Mouse (Mus musculus) forebrain, postnatal 0 days (tissue): ENCODE measurements around the gene Ubtf. TPM values are rescaled to one million over a fixed set of nuclear protein-coding genes. Genes with fewer than 3 reads are reported as not detected.

Source experiments
- ATAC-seq: fragments of 200-750 bp; cut with Nextera tagmentation; 2 replicates; pipeline ENCODE4 v1.8.0; 2017; ENCODE audit warnings: mild to moderate bottlenecking, moderate library complexity
- DNase-seq: peaks from one replicate; pipeline ENCODE4 v3.0.0-alpha.2; 2015
- H3K27ac ChIP-seq: fragments of 300-500 bp; sonication (generic); 2 replicates; pipeline ENCODE4 v1.5.1; 2014; ENCODE audit warnings: low read depth, mild to moderate bottlenecking, antibody characterized with exemption, low read length, moderate library complexity, mixed read lengths
- H3K27me3 ChIP-seq: fragments of 300-500 bp; sonication (generic); 2 replicates; pipeline ENCODE4 v1.6.1; 2014; ENCODE audit warnings: mild to moderate bottlenecking, low read length, mixed read lengths; ENCODE audit not compliant: insufficient read depth
- H3K36me3 ChIP-seq: fragments of 300-500 bp; sonication (generic); 2 replicates; pipeline ENCODE4 v1.6.1; 2014; ENCODE audit warnings: mild to moderate bottlenecking, moderate library complexity; ENCODE audit not compliant: insufficient read depth
- H3K4me1 ChIP-seq: fragments of 300-500 bp; sonication (generic); 2 replicates; pipeline ENCODE4 v1.6.1; 2014; ENCODE audit warnings: antibody characterized with exemption; ENCODE audit not compliant: insufficient read depth
- H3K4me2 ChIP-seq: fragments of 300-500 bp; sonication (generic); 2 replicates; pipeline ENCODE4 v1.6.1; 2014; ENCODE audit warnings: low read depth, mild to moderate bottlenecking, moderate library complexity
- H3K4me3 ChIP-seq: fragments of 300-500 bp; sonication (generic); 2 replicates; pipeline ENCODE4 v1.5.1; 2014; ENCODE audit warnings: low read depth, low read length, mixed read lengths
- H3K9ac ChIP-seq: fragments of 300-500 bp; sonication (generic); 2 replicates; pipeline ENCODE4 v1.6.1; 2014; ENCODE audit warnings: mild to moderate bottlenecking
- H3K9me3 ChIP-seq: fragments of 300-500 bp; sonication (generic); 2 replicates; pipeline ENCODE4 v1.6.1; 2016; ENCODE audit warnings: low read length
- CTCF ChIP-seq: sonication (generic); IDR thresholded peaks from 2 replicates; pipeline ENCODE4 v1.5.1; 2016; ENCODE audit warnings: antibody characterized with exemption, control low read depth, low read depth
- WGBS: fragments of 180-500 bp; shearing (Covaris S2); extraction: QIAGEN DNeasy Blood & Tissue Kit; methylation state at CpG from one replicate; pipeline ENCODE4 v1.1.7; 2014; 5-methylcytosine and 5-hydroxymethylcytosine counted together
- polyA plus RNA-seq: library from polyadenylated mRNA; unstranded; fragments of >200 nt; fragmentation: Nextera tagmentation; extraction: Ambion mirVana; gene quantifications from 2 replicates; pipeline ENCODE4 v1.2.1, GENCODE M21; 2015
- total RNA-seq: library from RNA; depleted of rRNA; stranded (reverse); fragments of >200 nt; gene quantifications from 2 replicates; pipeline ENCODE4 v1.2.3, GENCODE M21; 2014

Gene Ubtf
- total and polyA plus RNA-seq, 2 experiments from 2014 or later: 78.7 to 94.3 TPM

- no peak for DNase-seq
- Histone ChIP-seq H3K4me2 (no peak overlapping the region), H3K9ac (no peak overlapping the region), H3K4me3 (no peak overlapping the region), H3K27me3 (no peaks in the 10 kb centered on the region), H3K4me1 (no peaks in the 10 kb centered on the region), H3K36me3 (no peaks in the 10 kb centered on the region), H3K27ac (no peak overlapping the region), H3K9me3 (no peaks in the 10 kb centered on the region)
- ATAC-seq: no peak
- no peak for TF ChIP-seq CTCF
- WGBS: 66% methylated on average over 2 of the region's 2 CpGs
Measured at GRCm38 (mm10) chr11:102363623-102364022, 44.1 kb upstream of the Ubtf start.

- no peaks in the 10 kb centered on the region for H3K4me1 ChIP-seq
- ATAC-seq (no peak), DNase-seq (no peak)
- no peak overlapping the region for H3K27ac ChIP-seq
- no peak overlapping the region for H3K4me2 ChIP-seq
- no peak overlapping the region for H3K4me3 ChIP-seq
- no peaks in the 10 kb centered on the region for H3K27me3 ChIP-seq
- H3K9me3 ChIP-seq: no peaks in the 10 kb centered on the region
- 89% methylated on average over 8 of the region's 8 CpGs for WGBS
- TF ChIP-seq CTCF: no peak
- no peak overlapping the region for H3K9ac ChIP-seq
- H3K36me3 ChIP-seq: no peaks in the 10 kb centered on the region
Measured at GRCm38 (mm10) chr11:102361776-102362495, 42.4 kb upstream of the Ubtf start.

GRCm38 (mm10) chr11:102358365-102358764, 38.8 kb upstream of the Ubtf start:
- ATAC-seq: no peak
- 0 out of 2 replicates have a peak, but pooled peaks cover 1% of the 10 kb centered on the region for H3K27me3 ChIP-seq

GRCm38 (mm10) chr11:102356636-102357350, 37.3 kb upstream of the Ubtf start:
- H3K4me2 ChIP-seq: no peak overlapping the region

More at GRCm38 (mm10) chr11:102358365-102358764, 38.8 kb upstream of the Ubtf start:
- 74% methylated on average over 10 of the region's 10 CpGs for WGBS
- no peak overlapping the region for H3K9ac ChIP-seq
- no peak for DNase-seq
- no peaks in the 10 kb centered on the region for H3K4me1 ChIP-seq
- no peaks in the 10 kb centered on the region for H3K36me3 ChIP-seq
- H3K4me2 ChIP-seq: no peak overlapping the region
- H3K4me3 ChIP-seq: no peak overlapping the region
- H3K27ac ChIP-seq: no peak overlapping the region
- H3K9me3 ChIP-seq: no peaks in the 10 kb centered on the region
- TF ChIP-seq CTCF: no peak

GRCm38 (mm10) chr11:102356190-102356589, 36.6 kb upstream of the Ubtf start:
- Histone ChIP-seq H3K4me2 (no peak overlapping the region), H3K9me3 (no peaks in the 10 kb centered on the region), H3K27me3 (0 out of 2 replicates have a peak, but pooled peaks cover 4% of the 10 kb centered on the region), H3K4me1 (no peaks in the 10 kb centered on the region), H3K9ac (no peak overlapping the region), H3K27ac (no peak overlapping the region), H3K4me3 (no peak overlapping the region), H3K36me3 (no peaks in the 10 kb centered on the region)
- no peak for ATAC-seq
- 86% methylated on average over 12 of the region's 12 CpGs for WGBS
- no peak for TF ChIP-seq CTCF
- no peak for DNase-seq

More at GRCm38 (mm10) chr11:102356636-102357350, 37.3 kb upstream of the Ubtf start:
- WGBS: 79% methylated on average over 31 of the region's 31 CpGs
- no peak for DNase-seq
- ATAC-seq: no peak
- Histone ChIP-seq H3K27me3 (0 out of 2 replicates have a peak, but pooled peaks cover 4% of the 10 kb centered on the region), H3K27ac (no peak overlapping the region), H3K9me3 (no peaks in the 10 kb centered on the region), H3K9ac (no peak overlapping the region), H3K4me3 (no peak overlapping the region), H3K36me3 (no peaks in the 10 kb centered on the region), H3K4me1 (no peaks in the 10 kb centered on the region)
- TF ChIP-seq CTCF: no peak

GRCm38 (mm10) chr11:102355501-102355900, 36.0 kb upstream of the Ubtf start:
- no peak for TF ChIP-seq CTCF
- Histone ChIP-seq H3K27me3 (0 out of 2 replicates have a peak, but pooled peaks cover 4% of the 10 kb centered on the region), H3K36me3 (no peaks in the 10 kb centered on the region), H3K9ac (no peak overlapping the region), H3K4me2 (no peak overlapping the region), H3K4me1 (no peaks in the 10 kb centered on the region), H3K4me3 (no peak overlapping the region), H3K27ac (no peak overlapping the region), H3K9me3 (no peaks in the 10 kb centered on the region)
- DNase-seq (no peak), ATAC-seq (no peak)
- 83% methylated on average over 3 of the region's 3 CpGs for WGBS

- 0 out of 2 replicates have a peak, but pooled peaks cover 4% of the 10 kb centered on the region for H3K27me3 ChIP-seq
- ATAC-seq: no peak
- no peak for DNase-seq
- no peak for TF ChIP-seq CTCF
- no peaks in the 10 kb centered on the region for H3K36me3 ChIP-seq
- H3K27ac ChIP-seq: no peak overlapping the region
- H3K9me3 ChIP-seq: no peaks in the 10 kb centered on the region
- no peak overlapping the region for H3K4me2 ChIP-seq
- H3K4me3 ChIP-seq: no peak overlapping the region
- WGBS: 47% methylated on average over 8 of the region's 8 CpGs
- H3K9ac ChIP-seq: no peak overlapping the region
- H3K4me1 ChIP-seq: no peaks in the 10 kb centered on the region
Measured at GRCm38 (mm10) chr11:102353021-102353431, 33.5 kb upstream of the Ubtf start.
